Mouse (Mus musculus): ENCODE results near the gene Jup.

GRCm38 (mm10) chr11:100392958-100393357 is 4.6 kb downstream of the Jup start:
- no peak for TF ChIP-seq CTCF (IDR thresholded peaks at IDR 0.05)
- no peak for TF ChIP-seq POLR2A (IDR thresholded peaks at IDR 0.05; ENCODE audit: insufficient read depth, low read depth, low read length)
- no peak for TF ChIP-seq EP300 (IDR thresholded peaks at IDR 0.05; ENCODE audit: insufficient read depth, low read depth, low read length)

All from heart, adult 2 months (tissue).